Mouse (Mus musculus): ENCODE measurements at regions not wholly inside any gene's neighbourhood (a gene's known extent, or its start where the extent isn't known, plus 50 kb on each side); places are given as distances from the start of the nearest gene placed in this dataset.

DNA sequence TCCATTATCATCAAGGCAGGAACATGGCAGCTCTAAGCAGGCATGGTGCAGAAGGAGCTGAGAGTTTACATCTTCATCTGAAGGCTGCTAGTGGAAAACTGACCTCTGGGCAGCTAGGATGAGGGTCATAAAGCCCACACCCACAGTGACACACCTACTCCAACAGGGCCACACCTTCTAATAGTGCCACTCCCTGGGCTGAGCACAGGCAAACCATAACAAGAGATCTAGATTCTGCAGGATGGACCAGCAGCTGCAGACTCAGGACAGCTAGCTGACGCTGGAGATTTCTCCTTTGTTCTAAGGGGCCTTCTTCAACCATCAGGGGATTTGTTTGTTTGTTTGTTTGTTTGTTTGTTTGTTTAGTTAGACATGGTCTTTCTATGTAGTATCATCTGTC is 79.6 kb upstream of the Bod1 start:
- ATAC-seq (ENCODE audit: insufficient number of reproducible peaks, insufficient read depth, low FRiP score, low TSS enrichment, low read depth): no peak
- H3K27me3 ChIP-seq: no peaks in the 10 kb centered on the region; the same call in 1 of the 2 replicates
- 72% methylated on average over 1 of the region's 1 CpGs for WGBS
- no peak overlapping the region for H3K4me3 ChIP-seq (replicated peaks)
- no peak overlapping the region for H3K9ac ChIP-seq (replicated peaks)
- H3K36me3 ChIP-seq: no peaks in the 10 kb centered on the region
- H3K27ac ChIP-seq: no peak overlapping the region
- no peak overlapping the region for H3K4me2 ChIP-seq
- H3K4me1 ChIP-seq (replicated peaks): peaks cover 15% of the 10 kb centered on the region
- H3K9me3 ChIP-seq: no peaks in the 10 kb centered on the region

DNA sequence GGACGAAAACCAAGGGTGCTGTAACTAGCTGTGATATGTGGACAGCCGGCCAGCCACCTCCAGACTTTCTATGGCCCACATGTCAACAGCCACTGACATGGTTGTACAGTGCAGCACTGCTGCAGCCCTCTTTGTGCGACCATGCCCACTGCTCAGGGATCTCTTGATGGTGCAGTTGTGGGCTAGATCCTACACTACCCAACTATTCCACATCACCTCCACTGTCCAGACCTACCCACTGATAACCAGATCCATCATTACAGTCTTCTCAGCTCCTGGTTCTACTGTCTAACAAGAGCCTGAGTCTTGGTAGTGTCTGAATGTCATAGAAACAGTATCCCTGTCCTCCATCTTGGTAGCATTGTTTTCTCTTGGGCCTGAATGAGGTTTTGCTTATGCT is 81.5 kb upstream of the Bod1 start:
- 82% methylated on average over 3 of the region's 3 CpGs for WGBS
- no peak for ATAC-seq (ENCODE audit: insufficient number of reproducible peaks, insufficient read depth, low FRiP score, low TSS enrichment, low read depth)
- no peaks in the 10 kb centered on the region for H3K36me3 ChIP-seq

DNA sequence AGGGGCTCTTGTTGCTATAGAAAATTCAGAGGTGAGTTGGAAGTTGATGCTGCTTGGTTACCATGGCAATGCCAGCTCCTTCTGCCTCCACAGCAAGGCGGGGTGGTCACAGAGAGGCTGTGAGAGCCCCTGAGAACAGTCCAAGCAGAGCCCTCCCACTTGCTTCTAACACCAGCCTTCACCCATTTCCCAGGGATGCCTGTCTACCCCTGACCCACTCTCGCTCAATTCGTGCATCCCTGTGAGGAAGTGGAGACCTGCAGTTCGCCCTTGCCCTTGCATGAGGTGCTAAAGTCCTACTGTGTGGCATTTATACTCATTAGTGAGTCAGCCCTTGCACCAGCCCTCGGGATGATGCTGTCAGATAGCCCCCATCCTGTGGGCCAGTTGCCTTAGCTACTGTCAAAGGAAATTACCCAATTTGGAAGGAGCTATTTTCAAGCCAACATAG is 82.1 kb upstream of the Bod1 start:
- H3K36me3 ChIP-seq: no peaks in the 10 kb centered on the region
- WGBS: 34% methylated on average over 5 of the region's 5 CpGs
- H3K27me3 ChIP-seq: no peaks in the 10 kb centered on the region; the same call in 1 of the 2 replicates
- 0 out of 2 replicates have a peak, but pooled peaks cover 6% of the 10 kb centered on the region for H3K4me1 ChIP-seq (replicated peaks)
- ATAC-seq (ENCODE audit: insufficient number of reproducible peaks, insufficient read depth, low FRiP score, low TSS enrichment, low read depth): no peak
- H3K9ac ChIP-seq (replicated peaks): no peak overlapping the region
- no peak overlapping the region for H3K27ac ChIP-seq
- no peaks in the 10 kb centered on the region for H3K9me3 ChIP-seq
- H3K4me2 ChIP-seq: no peak overlapping the region
- H3K4me3 ChIP-seq (replicated peaks): no peak overlapping the region

More for the DNA sequence above, 81.5 kb upstream of the Bod1 start:
- no peak overlapping the region for H3K4me3 ChIP-seq (replicated peaks)
- no peak overlapping the region for H3K27ac ChIP-seq
- no peak overlapping the region for H3K4me2 ChIP-seq
- 0 out of 2 replicates have a peak, but pooled peaks cover 6% of the 10 kb centered on the region for H3K4me1 ChIP-seq (replicated peaks)
- no peaks in the 10 kb centered on the region; the same call in 1 of the 2 replicates for H3K27me3 ChIP-seq
- H3K9ac ChIP-seq (replicated peaks): no peak overlapping the region
- H3K9me3 ChIP-seq: no peaks in the 10 kb centered on the region

DNA sequence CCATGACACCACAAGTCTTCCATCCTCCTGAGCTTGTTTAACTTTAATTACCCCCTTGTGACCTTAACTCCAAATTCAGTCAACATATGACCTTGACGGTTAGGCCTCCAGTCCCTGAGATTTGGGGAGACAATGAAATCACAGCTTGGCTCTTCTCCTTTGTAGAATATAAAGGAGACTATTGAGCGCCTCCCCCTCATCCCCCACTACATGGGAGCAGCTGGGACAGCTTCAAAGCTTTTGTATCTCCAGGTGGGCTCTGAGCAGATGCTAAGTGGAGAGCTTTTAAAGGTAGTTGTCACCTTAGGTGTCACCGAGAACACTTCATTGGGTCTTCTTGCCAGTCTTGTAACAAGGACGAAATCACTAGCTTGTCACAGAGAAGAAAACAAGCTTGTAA is 82.7 kb upstream of the Bod1 start:
- no peak for ATAC-seq (ENCODE audit: insufficient number of reproducible peaks, insufficient read depth, low FRiP score, low TSS enrichment, low read depth)
- Histone ChIP-seq H3K27me3 (no peaks in the 10 kb centered on the region; the same call in 1 of the 2 replicates), H3K4me2 (no peak overlapping the region), H3K9ac (replicated peaks) (no peak overlapping the region), H3K4me3 (replicated peaks) (no peak overlapping the region), H3K4me1 (replicated peaks) (0 out of 2 replicates have a peak, but pooled peaks cover 6% of the 10 kb centered on the region), H3K27ac (no peak overlapping the region), H3K36me3 (no peaks in the 10 kb centered on the region), H3K9me3 (no peaks in the 10 kb centered on the region)
- 30% methylated on average over 4 of the region's 4 CpGs for WGBS

DNA sequence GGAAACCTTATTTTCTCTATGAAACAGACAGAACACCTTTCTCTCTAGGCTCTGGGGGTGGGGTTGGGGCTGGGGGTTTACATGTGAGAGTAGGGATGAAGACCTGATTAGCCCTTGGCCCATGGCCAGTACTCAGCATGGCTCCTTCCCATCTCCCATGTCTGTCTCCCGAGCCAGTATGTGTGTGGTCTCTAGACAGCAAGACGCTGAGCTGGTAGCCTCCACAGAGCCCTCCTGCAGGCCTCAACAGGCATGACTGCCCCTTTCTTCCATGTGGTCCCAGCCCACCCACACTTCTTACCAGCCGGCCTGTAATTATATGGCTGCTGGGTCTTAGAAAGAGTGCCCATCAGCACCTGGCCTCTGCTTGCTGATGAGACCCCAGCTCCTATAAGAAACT is 84.2 kb upstream of the Bod1 start:
- no peaks in the 10 kb centered on the region for H3K36me3 ChIP-seq
- 31% methylated on average over 3 of the region's 3 CpGs for WGBS

DNA sequence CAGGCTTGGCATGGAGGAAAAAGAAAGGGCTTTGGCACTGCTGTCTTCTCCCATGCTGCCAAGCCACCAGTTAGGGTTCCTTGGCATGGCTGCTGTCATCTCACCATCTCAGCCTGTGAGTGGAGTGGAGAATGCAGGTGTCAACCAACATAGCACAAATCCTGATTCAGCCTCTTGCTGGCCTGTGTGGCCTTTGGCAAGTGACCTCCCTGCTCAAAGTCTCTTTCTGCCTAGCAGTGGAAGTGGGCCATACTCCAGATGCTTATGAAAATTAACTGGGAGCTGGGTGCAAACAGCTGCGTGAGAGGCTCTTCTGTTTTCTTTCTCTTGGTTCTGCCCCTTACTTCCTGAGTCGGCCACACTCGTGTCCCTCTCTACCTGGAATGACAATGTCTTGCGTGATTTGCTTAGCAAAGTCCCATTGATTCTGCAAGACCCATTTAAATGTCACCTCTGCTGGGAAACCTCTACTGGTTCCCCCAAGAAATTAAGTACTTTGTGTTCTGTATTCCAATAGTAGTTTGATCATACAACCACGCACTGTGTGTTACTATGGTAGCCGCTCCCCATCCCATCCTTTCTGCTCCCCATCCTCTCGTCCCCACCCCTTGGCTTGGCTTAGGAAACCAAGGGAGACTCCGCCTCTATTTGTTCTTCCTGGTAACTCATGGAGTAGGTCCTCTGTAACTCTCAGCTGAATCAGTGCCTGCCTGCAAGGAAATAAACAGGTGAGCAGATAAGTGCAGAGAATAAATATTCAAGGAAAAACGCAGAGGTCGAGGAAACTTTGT is 84.9 kb upstream of the Bod1 start:
- Histone ChIP-seq H3K9ac (replicated peaks) (no peak overlapping the region), H3K4me3 (replicated peaks) (no peak overlapping the region), H3K27me3 (no peaks in the 10 kb centered on the region; the same call in 1 of the 2 replicates), H3K27ac (no peak overlapping the region), H3K36me3 (no peaks in the 10 kb centered on the region), H3K4me2 (no peak overlapping the region), H3K9me3 (no peaks in the 10 kb centered on the region), H3K4me1 (replicated peaks) (peaks cover 6% of the 10 kb centered on the region; the same call in 1 of the 2 replicates)
- ATAC-seq (ENCODE audit: insufficient number of reproducible peaks, insufficient read depth, low FRiP score, low TSS enrichment, low read depth): no peak
- WGBS: 83% methylated on average over 10 of the region's 10 CpGs

More for the DNA sequence above, 84.2 kb upstream of the Bod1 start:
- H3K9me3 ChIP-seq: no peaks in the 10 kb centered on the region
- no peak for ATAC-seq (ENCODE audit: insufficient number of reproducible peaks, insufficient read depth, low FRiP score, low TSS enrichment, low read depth)
- H3K4me2 ChIP-seq: no peak overlapping the region
- no peak overlapping the region for H3K9ac ChIP-seq (replicated peaks)
- H3K27me3 ChIP-seq: no peaks in the 10 kb centered on the region; the same call in 1 of the 2 replicates
- H3K27ac ChIP-seq: no peak overlapping the region
- no peak overlapping the region for H3K4me3 ChIP-seq (replicated peaks)
- peaks cover 6% of the 10 kb centered on the region; the same call in 1 of the 2 replicates for H3K4me1 ChIP-seq (replicated peaks)

DNA sequence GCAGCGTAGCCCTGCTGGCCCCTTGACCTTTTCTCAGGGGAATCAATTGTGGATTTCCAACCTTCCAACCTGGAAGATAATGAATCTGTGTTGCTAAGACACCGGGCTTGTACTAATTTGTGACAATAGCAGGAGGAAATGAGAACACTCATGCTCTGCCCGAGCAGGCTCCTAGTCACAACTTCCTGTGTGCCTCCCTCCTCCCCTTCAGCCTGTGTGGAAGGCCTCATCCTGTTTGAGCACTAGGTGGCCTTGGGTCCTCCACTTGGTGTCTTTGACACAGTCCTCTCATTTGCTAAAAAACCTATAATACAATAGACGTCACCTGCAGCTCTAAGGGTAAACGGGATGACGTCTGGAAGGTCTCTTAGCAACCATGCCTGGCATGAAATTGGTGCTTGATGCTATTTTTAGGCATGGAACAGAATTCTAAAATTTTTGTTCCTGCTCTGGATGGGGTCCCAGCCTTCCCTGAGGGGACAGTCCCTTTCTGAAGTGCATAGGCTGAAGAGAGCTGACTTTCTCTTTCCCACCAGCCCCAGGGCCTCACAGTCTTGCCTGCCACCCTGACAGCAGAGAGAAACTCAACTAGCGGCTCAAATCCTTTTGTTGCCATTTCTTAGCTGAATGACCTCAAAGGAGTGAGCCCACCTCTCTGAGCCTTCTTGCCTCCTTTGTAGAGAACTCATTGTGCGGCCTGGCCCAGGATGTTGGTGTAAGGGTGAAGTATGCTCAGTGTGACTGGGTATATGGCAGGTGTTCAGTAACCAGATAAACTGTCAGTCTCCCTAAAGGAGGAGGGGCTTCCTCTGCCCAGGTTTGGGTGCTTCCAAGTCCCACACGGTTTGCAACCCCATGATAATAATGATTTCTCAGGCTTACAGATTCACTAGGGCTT is 88.4 kb upstream of the Bod1 start:
- no peak overlapping the region for H3K4me3 ChIP-seq (replicated peaks)
- 62% methylated on average over 9 of the region's 9 CpGs for WGBS
- no peak for ATAC-seq (ENCODE audit: insufficient number of reproducible peaks, insufficient read depth, low FRiP score, low TSS enrichment, low read depth)
- H3K9ac ChIP-seq (replicated peaks): no peak overlapping the region
- no peaks in the 10 kb centered on the region; the same call in 1 of the 2 replicates for H3K27me3 ChIP-seq
- H3K36me3 ChIP-seq: no peaks in the 10 kb centered on the region
- no peaks in the 10 kb centered on the region for H3K9me3 ChIP-seq
- H3K4me2 ChIP-seq: no peak overlapping the region
- peaks cover 6% of the 10 kb centered on the region; the same call in 1 of the 2 replicates for H3K4me1 ChIP-seq (replicated peaks)
- no peak overlapping the region for H3K27ac ChIP-seq

DNA sequence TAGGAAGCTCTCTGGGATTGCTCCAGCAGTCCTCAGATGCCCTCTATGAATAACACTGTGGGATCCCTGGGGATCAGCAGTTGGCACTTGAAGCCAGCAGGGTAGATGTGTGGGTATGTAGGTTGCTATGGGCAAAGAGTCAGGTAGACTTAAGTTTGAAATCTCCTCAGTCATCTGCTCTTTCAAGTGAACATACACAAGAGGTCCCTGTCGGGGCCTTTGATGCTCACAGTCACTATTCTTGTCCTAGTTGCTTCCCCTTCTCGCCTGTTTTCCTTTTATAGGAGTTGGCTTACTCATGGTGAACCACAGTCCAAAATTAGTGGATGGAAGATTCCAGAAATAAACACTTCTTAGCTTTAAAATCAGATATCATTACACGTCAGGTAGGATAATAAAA is 92.2 kb upstream of the Bod1 start:
- no peaks in the 10 kb centered on the region for H3K36me3 ChIP-seq
- no peak overlapping the region for H3K9ac ChIP-seq (replicated peaks)
- WGBS: 76% methylated on average over 3 of the region's 3 CpGs
- no peak overlapping the region for H3K4me3 ChIP-seq (replicated peaks)
- no peak for ATAC-seq (ENCODE audit: insufficient number of reproducible peaks, insufficient read depth, low FRiP score, low TSS enrichment, low read depth)
- H3K27me3 ChIP-seq: no peaks in the 10 kb centered on the region
- no peak overlapping the region for H3K27ac ChIP-seq
- H3K9me3 ChIP-seq: no peaks in the 10 kb centered on the region
- H3K4me2 ChIP-seq: no peak overlapping the region
- no peaks in the 10 kb centered on the region; the same call in 1 of the 2 replicates for H3K4me1 ChIP-seq (replicated peaks)

DNA sequence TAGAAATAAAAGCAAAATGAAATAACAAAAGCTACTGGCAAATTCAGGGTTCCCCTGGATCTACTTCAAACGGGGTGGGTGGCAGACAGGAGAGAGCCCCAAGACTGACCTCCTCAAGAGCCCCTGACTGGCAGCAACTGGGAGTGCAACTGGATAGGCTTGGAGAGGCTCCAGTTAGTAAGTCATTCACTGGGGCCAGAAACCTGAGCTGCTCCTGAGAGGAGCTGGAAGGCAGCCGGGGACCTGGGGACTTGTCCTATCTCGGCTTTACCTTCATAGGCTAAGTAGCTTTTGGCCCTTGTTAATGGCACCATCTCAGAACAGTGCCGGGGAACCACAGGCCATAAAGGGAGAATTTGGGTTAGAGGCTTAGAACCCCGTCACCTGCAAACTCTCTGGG is 94.6 kb upstream of the Bod1 start:
- no peak overlapping the region for H3K4me2 ChIP-seq
- no peak overlapping the region for H3K9ac ChIP-seq (replicated peaks)
- H3K4me1 ChIP-seq (replicated peaks): no peaks in the 10 kb centered on the region
- ATAC-seq (ENCODE audit: insufficient number of reproducible peaks, insufficient read depth, low FRiP score, low TSS enrichment, low read depth): no peak
- no peak overlapping the region for H3K27ac ChIP-seq
- WGBS: 84% methylated on average over 5 of the region's 5 CpGs
- H3K36me3 ChIP-seq: no peaks in the 10 kb centered on the region
- no peaks in the 10 kb centered on the region for H3K27me3 ChIP-seq
- H3K9me3 ChIP-seq: no peaks in the 10 kb centered on the region
- no peak overlapping the region for H3K4me3 ChIP-seq (replicated peaks)

DNA sequence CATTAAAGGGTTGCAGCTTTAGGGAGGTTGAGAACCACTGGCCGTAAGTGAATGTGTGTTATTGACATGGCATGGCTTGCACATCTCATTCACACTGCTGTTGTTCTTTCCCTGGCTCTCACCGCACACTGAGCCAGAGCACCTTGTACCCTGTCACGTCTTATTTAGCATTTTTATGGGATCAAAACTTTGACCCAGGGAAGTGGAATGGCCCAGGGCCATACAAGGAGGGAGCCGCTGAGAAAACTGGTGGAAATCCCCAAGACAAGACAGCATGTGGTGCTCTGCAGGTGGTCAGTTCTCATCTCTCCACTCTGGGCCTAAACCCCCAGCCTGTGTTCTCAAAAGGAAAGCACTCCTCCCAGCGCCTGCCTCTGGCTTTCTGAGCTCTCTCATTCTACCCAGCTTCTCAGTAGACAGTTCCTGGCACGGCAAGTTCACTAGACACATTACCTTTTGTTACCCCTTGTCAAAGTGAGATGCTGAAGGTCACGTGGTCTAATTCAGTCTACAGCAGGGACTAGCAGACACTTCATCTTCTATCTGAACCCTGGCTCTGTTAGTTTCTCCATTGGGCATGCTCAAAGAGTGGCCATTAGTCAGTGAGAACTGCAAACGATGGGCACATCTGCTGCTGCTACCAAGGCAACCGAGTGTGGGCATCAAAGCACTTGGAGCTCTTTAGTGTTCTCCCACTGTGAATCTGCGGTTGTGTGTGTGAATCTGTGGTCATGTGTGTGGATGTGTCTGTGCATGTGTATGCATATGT is 96.2 kb upstream of the Bod1 start:
- Histone ChIP-seq H3K4me2 (no peak overlapping the region), H3K27me3 (no peaks in the 10 kb centered on the region), H3K9me3 (no peaks in the 10 kb centered on the region), H3K27ac (no peak overlapping the region), H3K9ac (replicated peaks) (no peak overlapping the region), H3K36me3 (no peaks in the 10 kb centered on the region), H3K4me1 (replicated peaks) (no peaks in the 10 kb centered on the region), H3K4me3 (replicated peaks) (no peak overlapping the region)
- no peak for ATAC-seq (ENCODE audit: insufficient number of reproducible peaks, insufficient read depth, low FRiP score, low TSS enrichment, low read depth)
- WGBS: 64% methylated on average over 10 of the region's 10 CpGs
